Mouse (Mus musculus) adrenal gland, adult 2 months (tissue): ENCODE results near the gene Wdr17. TPM values are rescaled to one million over a fixed set of nuclear protein-coding genes. Genes with fewer than 3 reads are reported as not detected.
"Not testable (repeated sequence)": the region's sequence is repeated elsewhere in the genome, so short reads cannot be mapped to it uniquely, and the experiment has no call there.

ENCODE experiments used
- DNase-seq: peaks from one replicate; pipeline ENCODE4 v3.0.0; 2021
- polyA plus RNA-seq: library from polyadenylated mRNA; depleted of rRNA; stranded (reverse); fragments of >200 nt; gene quantifications from 2 replicates; pipeline ENCODE4 v1.2.3, GENCODE M21; 2012
- total RNA-seq, 2 experiments: library from RNA; stranded (reverse); gene quantifications; 2 replicates each; pipeline ENCODE4 v1.2.3; 2021

Wdr17 gene
- total and polyA plus RNA-seq, 3 experiments: 0.61 to 1.3 TPM; not detected in 1

DNA sequence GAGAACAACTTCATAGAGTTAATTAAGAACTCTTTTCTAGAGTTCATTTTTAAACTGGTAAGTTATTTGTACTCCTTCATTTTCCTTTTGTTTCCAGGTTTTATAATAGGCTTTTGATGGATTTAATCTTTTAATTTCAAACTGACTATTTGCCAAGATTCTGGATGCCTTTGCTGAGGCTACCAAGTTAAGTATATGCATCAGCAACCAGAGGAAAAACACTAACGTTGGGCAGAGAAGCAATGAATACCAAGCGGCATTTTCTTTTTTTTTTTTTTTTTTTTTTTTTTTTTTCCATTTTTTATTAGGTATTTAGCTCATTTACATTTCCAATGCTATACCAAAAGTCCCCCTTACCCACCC is 94.3 kb downstream of the Wdr17 start:
- DNase-seq: no peak

GRCm38 (mm10) chr8:54791858-54792698 is 94.9 kb downstream of the Wdr17 start:
- DNase-seq: no peak

- DNase-seq: no peak
Measured at GRCm38 (mm10) chr8:54780134-54780942, 106.6 kb downstream of the Wdr17 start.

DNA sequence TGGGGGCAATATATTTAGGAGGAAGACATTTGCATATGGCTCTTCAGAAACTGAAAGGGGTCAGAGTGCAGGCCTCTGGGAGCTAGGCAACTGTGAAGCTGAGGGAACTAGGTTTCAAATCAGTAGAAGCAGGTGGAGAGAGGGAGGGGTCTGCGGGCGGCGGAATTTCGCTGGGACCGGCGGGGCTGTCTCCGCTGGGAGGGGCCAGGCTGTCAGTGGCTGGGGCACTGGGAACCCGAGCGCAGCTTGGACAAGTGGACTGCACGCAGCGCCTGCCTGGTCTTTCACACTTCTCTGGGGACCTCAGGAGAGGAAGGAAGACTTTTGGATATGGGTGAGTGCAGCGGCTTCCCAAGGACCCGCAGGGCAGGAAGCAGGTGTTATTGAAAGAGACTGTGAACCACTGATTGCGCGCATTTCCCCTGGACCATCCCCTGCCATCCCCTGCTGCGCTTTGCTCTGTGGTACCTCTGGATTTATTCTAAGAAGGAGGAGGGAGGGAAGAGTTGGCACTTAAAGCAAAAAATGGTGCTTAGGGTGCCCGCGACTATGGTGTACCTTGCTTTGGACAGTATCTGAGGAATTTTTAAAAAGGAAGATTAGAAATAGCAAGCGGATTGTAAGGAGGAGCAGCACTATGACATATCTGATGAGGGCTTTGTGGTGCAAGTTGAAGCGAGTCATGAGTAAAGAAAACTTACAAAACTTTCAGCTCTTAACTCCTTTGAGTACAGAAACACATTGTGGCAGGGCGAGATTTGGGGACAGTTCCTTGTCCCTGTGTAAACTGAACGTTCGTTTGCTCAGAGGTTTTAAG is 107.5 kb downstream of the Wdr17 start:
- peak; percentile 5 for DNase-seq

- no peak for DNase-seq
Measured at GRCm38 (mm10) chr8:54777012-54777411, 110.0 kb downstream of the Wdr17 start.

GRCm38 (mm10) chr8:54776241-54776640 is 110.7 kb downstream of the Wdr17 start:
- DNase-seq: no peak

DNA sequence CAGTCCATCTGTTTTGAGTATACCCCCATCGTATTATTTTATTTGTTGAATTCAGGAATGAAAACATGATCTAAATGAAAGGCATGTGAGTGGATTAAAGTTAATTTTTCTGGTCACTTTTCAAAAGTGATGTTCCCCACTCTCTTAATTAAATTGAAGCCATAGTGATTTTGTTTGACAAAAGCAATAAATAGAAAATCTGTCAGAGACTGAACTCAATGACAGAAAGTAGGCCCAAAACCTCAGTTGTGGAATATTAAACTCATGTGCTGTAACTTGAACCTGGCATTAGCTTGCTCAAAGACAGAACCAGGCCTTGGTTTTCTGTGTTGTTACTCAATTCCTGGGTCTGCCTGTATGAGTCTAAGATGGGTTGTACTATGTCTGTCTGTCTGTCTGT is 129.3 kb downstream of the Wdr17 start:
- DNase-seq: no peak

DNA sequence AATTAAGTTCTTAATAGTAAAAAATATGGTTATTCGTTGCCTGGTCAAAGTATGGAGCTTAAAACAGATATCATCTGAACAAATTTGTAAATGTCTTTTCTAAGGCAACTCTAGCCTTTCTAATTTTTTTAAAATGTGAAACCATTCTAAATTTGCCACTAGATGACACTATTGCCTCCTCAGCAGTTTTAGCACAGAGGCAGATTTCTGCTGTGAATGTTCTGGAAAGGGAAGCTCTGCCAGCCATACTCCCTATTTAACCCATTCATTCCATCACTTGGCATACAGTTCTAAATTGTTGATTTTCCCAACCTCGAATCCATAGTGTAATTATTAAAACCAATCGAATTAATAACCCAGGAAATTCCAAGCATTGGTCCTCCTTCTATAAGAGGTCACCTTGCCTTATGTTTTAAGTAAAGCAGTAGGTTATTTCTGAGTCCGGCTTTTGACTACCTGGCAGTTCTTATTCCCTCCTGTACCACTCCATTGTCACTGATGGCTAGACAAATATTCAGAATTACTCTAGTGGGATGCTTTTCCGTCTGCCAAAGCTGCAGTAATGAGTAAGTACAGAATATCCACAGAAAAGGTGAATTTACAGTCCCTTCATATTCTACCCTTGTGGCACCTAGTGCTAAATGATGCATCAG is 150.2 kb downstream of the Wdr17 start:
- no peak for DNase-seq

DNA sequence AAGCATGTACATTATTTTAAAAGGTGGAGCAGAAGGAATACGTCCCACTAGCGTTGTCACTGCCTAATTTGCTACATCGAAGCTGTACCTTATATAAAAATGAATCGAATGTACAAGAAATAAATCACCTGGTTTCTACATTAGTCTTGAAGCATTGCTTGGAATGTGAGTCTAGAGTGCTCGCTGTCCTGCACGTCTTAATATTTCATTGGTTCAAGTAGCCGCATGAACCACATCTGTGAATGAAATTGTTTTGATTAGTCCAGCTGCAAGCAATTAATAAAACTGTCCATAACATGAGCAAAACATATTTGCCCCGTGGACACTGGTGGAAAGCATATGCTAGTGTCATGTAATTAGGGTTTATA is 162.3 kb downstream of the Wdr17 start:
- no peak for DNase-seq

DNA sequence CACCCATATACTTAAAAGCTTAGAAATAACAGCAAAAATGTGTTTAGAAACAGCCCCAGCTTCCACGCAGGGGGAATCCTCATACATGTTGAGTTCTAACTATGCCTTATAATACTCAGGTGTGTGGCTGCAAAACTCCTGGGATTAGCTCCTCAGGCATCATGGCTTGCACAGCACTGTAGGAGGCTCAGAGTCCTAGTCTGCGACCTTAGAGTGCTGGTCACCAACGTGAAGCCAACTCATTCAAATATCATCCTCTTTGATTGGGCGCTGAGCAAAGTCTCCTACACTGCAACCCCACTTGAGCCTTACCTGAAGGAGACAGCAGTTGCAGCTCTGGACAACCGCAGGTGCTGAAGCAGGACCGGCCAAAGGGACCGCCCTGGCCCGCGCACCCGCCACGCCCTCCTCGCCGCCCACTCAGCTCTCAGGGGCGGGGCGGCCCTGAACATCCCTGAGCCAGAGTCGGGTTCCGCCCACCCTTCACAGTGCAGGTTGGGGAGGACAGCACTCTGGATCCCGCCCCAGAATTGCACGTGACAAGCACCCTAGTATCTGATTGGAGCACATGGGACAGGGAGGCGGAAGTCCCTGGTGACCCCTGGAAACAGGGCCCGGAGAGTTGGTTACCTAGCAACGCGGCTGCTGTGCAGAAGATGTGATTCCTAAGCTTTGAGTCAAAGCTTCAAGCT is 162.9 kb downstream of the Wdr17 start:
- peak; percentile 86 for DNase-seq

DNA sequence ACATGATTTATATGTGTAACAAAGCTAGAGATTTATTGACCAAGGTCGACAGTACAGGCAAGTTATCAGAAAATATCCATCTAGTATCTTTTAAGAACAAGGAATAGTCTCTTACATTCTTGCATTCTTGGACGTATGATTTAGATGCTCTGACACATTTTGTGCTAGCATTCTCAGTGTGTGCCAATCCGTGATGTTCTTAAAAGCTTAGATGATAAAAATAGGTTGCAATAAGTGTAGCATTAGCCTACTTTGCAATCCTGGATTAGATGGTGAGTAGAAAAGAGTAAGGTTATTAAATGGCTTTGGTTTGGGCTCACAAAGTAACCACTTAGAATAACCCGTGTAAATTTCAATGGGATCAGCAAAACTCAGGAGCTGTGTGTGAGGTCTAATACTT is 168.5 kb downstream of the Wdr17 start:
- DNase-seq: no peak

DNA sequence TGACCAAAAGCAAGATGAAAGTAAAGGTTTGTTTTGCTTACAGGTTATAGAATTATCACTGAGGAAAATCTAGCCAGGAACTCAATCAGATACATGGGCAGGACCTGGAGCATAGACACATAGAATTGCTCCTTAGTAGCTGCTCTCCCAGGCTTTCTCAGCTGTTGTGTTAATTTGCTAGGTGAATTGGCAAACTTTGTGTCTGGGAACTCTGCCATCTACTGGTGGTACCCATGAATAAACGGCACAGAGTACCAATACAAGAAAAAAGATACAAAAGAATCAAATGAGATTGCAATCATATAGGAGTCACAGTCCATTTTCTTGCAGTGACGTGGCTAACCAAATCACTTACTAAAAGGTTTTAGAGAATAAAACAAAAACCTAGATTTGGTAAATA is 181.2 kb downstream of the Wdr17 start:
- DNase-seq: peak; percentile 6

- no peak for DNase-seq
Measured at GRCm38 (mm10) chr8:54671806-54672205, 215.2 kb downstream of the Wdr17 start.

GRCm38 (mm10) chr8:54667756-54668155 is 219.2 kb downstream of the Wdr17 start:
- no peak for DNase-seq

- DNase-seq: peak; percentile 55
Measured at GRCm38 (mm10) chr8:54660675-54661074, 226.3 kb downstream of the Wdr17 start.

- DNase-seq: no peak
Measured at GRCm38 (mm10) chr8:54659703-54660102, 227.3 kb downstream of the Wdr17 start.

- DNase-seq: peak; percentile 3
Measured at GRCm38 (mm10) chr8:54638634-54639033, 248.3 kb downstream of the Wdr17 start.

- DNase-seq: not testable (repeated sequence)
Measured at GRCm38 (mm10) chr8:54616710-54617109, 270.3 kb downstream of the Wdr17 start.

DNA sequence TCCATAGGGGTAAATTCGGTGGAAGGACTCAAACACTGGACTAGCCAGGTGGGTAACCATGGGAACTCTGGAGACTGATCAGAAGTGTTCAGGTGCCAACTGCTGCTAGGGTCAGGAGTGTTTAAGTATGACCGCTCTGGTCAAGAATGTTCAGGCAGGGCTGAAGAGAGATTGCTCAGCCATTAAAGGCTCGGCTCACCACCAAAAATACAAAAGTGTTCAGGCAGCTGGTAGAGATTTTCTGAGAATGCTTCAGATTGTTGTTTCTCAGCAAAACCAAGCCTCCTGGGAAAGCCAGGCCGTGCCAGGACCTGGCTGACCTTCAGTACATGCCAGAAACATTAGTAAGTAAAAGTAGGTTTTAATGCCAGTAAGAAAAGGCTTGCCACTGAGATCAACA is 276.7 kb downstream of the Wdr17 start:
- DNase-seq: peak; percentile 83

DNA sequence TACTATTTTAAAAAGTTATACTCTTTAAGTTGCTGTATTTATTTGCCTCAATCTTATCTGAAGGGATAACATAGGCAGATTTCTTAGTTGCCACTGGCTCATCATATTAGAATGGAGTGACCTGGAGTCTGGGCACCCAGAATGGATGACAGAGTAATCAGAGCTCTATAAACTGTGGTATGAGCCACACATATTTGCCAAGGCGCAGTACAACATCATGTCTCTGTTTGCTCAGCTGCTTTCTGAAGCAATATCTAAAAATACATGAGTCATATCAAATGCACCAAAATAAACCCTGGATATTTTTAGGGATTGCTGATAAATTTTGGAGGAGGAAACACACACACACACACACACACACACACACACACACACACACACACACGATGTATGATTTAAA is 277.6 kb downstream of the Wdr17 start:
- DNase-seq: peak; percentile 21

DNA sequence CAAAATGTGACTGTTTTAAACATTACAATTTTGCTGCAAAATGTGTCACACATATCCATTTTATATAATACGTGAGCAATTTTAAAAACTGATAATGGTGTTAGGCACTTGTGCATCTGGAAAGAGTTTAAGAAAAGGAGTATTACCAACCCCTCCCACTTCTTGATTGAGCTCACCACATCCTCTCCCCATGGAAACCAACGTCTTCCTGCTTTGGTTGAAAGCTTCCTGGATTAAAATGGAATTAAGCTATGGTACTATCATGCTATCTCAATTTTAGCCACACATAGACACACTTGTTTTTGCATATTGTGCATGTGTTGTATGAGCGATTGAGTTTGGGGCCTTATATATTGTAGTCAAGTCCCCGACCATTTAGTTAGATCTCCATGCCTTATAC is 283.5 kb downstream of the Wdr17 start:
- no peak for DNase-seq
